Mouse (Mus musculus): ENCODE results near the gene Icam5.

Icam5 gene

GRCm38 (mm10) chr9:21083324-21083723 lies 51.5 kb downstream of the Icam5 start:
- no peak for TF ChIP-seq NANOG (IDR thresholded peaks at IDR 0.05; ENCODE audit: borderline replicate concordance, low read length)
- TF ChIP-seq POU5F1 (IDR thresholded peaks at IDR 0.05; ENCODE audit: borderline replicate concordance, low read length): no peak
- no peak for TF ChIP-seq CTCF (conservative IDR thresholded peaks at IDR 0.05; ENCODE audit: low read length)
- no peak overlapping the region for H3K4me3 ChIP-seq (replicated peaks; ENCODE audit: low read length)

More at GRCm38 (mm10) chr9:21083324-21083723, 51.5 kb downstream of the Icam5 start:
- Histone ChIP-seq H3K9me3 (ENCODE audit: low read length) (no peaks in the 10 kb centered on the region), H3K36me3 (ENCODE audit: insufficient read depth, low read length) (peaks cover 99% of the 10 kb centered on the region), H3K27me3 (ENCODE audit: insufficient read depth, low read length) (no peaks in the 10 kb centered on the region), H3K4me1 (replicated peaks; ENCODE audit: low read depth, low read length) (peaks cover 72% of the 10 kb centered on the region)

Measured in E14TG2a.4 (cell line).